Mouse (Mus musculus) heart, postnatal 36 days (tissue): ENCODE measurements around the gene Crabp2. TPM values are rescaled to one million over a fixed set of nuclear protein-coding genes. Genes with fewer than 3 reads are reported as not detected.
A peak's percentile ranks its signal among the peaks of the same experiment; 100 is the strongest.

Experiments used
- DNase-seq, 2 experiments: peaks; one replicate each; pipeline ENCODE4 v3.0.0; 2021 to 2022
- intact Hi-C: fragments of 180-260 bp; cut with DNase I; formaldehyde crosslinking; loops from one replicate; pipeline ENCODE4 v1.15.1; 2025
- total RNA-seq, 2 experiments: library from RNA; stranded (reverse); gene quantifications; 2 replicates each; pipeline ENCODE4 v1.2.3; 2021

Crabp2 gene
- total RNA-seq, 2 experiments from 2014 or later = not detected

DNA sequence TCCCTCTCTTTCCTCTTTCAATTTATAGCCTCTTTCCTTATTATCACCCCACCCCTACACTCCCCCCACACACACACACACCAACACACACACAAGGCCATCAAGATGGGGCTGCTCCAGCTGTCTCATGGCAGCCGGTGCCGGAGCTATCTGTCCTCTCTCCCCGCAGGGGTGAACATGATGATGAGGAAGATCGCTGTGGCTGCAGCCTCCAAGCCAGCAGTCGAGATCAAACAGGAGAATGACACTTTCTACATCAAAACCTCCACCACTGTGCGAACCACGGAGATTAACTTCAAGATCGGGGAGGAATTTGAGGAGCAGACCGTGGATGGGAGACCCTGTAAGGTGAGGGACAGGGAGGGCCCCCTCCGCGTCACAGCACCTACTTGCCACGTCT, 3.5 kb downstream of the Crabp2 start:
- intact Hi-C loops = no loop called here
- no peak for DNase-seq

GRCm38 (mm10) chr3:87952440-87952839, 4.0 kb downstream of the Crabp2 start:
- intact Hi-C loops = no loop called here
- no peak for DNase-seq

DNA sequence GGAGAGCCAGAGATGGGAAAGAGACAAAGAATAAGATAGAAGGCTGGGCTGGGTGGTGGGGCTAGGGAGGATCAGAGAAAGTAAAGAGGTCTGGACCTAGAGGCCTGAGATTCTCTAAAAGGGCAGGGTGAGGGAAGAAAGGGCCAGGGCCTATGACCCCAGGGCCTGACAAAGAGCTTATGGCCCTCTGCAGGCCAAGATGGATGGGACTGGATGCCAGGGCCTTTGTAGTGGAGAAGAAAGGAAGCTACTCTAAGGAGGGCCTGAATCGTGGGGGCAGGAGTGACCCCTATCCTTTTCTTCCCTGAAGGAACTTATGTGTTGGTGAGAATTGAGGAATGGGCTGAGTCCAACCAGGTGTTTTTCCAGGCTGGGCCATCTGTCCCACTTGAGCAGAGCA, 9.6 kb downstream of the Crabp2 start:
- no peak for DNase-seq
- intact Hi-C loops = no loop called here

DNA sequence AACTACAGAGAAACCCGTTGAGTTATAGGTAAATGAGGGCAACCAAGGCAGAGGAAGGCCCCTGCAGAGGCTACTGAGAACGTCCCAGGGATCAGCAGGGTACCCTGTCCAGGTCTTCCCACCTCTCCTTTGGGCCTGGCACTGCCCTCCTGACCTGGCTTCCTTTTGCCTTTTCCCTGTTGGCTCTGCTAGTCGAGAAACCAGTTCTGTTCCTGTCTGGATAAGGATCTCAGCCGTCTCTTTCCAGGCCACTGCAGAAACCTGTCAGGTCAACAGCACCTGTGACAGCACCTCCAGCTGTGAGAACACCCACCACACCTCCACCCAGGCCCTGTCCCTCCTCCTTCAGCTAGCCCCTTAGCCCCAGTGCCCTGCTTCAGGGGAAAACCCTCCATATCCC, 10.0 kb downstream of the Crabp2 start:
- no peak for DNase-seq
- intact Hi-C loops = no loop called here

DNA sequence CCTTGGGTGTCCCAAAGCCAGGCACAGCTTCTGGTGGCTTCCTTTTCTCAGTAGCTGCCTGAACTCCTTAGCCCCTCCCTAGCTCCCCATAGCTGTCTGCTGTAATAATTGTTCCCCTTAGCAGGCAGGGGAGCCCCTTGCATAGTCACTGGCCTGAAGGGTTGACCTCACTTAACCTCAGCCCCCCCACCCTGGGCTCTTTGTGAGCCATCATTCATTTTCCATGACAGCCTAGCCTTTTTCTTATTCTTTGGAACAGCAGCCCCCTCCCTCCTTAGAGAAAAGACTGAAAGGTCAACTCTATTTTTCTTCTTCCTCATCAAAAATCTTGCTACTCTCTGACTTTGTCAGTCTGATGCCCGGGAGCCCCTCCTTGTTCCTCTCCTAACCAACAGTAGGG, 10.5 kb downstream of the Crabp2 start:
- intact Hi-C loops = no loop called here

DNA sequence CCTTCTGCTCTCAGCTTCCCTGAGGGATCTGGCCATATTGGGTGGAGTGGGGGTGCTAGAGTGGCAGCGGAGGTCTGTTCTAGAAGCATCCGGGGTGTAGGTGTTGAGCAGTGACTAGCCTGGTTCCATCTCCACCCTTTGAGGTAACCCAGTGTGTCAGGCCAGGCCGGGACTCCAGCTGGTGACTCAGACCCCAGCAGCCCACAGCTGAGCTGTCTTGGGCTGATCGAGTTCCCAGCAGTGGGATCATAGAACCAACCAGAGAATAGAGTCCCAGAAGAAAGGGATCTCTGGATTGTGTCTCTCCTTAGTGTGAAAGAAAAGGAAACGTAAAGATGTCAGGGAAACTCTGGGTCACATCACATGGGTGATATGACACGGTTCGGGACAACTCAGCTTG, 10.9 kb downstream of the Crabp2 start:
- intact Hi-C loops = no loop called here
- no peak for DNase-seq

More for the DNA sequence above, 10.5 kb downstream of the Crabp2 start:
- DNase-seq = no peak

DNA sequence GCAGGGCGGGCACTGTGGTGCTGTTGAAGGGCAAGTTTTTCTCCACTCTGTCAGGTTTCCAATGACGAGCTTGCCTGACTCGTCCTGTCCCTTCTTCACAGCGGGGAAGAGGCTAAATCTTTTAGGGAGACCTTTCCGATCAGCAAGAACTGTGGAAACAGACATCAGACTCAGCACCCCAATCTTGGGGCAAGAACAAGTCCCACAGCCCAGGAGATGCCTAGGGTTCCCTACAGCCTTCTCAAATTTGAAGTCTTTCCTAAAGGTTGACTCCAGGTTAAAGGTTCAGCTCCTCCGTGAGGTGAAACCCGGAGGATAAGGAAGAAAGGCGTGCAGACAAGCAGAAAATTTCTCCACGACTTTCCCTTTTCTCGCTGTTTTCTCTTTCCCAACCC, 11.7 kb downstream of the Crabp2 start:
- no peak for DNase-seq
- intact Hi-C loops = no loop called here

DNA sequence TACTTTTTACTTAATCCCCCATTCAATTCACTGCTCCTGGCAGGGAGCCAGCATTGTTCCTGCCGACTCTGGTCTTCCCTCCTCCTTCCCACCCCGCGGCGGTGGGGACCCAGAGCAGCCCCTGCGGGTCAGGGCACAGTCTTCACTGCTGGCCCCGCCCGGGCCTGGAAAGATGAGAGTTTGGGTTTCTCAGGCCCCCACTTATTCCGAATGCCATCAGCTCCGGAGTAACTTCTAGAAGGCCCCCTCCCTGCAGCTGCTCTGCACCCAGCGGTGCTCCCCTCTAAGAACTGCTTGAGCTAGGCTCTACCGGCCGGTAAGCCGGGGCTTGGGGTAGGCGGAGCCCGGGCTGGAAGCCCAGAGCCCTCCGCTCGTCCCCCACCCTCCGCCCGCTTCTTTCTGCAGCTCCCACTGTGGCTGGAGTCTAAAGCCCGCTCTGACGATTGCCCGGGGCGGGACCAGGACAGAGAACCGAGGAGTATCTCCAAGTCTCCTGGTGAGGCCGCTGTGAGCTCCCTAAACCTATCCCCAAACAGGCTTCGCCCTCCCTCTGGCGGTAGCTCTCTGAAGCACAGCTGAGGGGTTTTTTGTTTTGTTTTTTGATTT, 12.2 kb downstream of the Crabp2 start:
- peak; percentile 84 to 87 for DNase-seq
- intact Hi-C loops = loop anchor here (1.0 kb wide), 1 partner anchor 25 kb away; no protein-coding TSS in a partner anchor

DNA sequence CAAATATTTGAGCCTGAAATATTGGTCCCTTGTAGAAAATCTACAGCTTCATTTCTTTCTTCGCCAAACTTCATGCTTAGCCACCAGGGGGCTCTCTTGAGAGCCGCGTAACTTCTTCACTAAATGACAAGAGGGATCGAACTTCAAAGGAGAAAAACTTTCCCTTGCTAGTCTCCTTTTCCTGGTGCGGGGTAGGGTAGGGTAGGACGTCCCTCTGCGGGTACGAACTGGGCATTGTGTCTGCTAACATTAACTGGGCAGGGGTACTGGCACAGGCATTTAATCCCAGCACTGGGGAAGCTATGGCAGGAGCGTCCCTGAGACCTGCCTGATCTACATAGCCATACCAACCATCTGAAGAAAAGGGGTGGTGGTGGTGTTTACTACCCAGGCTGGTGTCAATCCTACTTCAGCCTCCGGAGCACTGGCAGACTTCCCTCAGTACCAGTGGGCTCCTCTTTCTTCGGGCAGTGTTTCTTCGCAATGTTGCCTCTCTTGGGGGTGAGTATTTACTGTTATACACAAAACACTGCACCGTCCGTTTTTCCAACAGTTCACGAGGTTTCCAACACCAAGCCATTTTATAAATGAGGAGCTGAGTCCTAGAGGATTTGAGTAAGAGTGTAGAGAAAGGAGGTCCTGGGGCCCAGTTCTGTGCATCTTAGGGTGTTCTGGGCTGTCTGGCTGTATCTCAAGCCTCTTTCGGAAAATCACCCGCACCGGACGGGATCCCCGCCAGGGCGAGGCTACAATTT, 21.9 kb downstream of the Crabp2 start:
- intact Hi-C loops = loop anchor here (1.0 kb wide), 2 partner anchors 12 to 17 kb away; no protein-coding TSS in a partner anchor
- DNase-seq = peak; percentile 67 to 78

DNA sequence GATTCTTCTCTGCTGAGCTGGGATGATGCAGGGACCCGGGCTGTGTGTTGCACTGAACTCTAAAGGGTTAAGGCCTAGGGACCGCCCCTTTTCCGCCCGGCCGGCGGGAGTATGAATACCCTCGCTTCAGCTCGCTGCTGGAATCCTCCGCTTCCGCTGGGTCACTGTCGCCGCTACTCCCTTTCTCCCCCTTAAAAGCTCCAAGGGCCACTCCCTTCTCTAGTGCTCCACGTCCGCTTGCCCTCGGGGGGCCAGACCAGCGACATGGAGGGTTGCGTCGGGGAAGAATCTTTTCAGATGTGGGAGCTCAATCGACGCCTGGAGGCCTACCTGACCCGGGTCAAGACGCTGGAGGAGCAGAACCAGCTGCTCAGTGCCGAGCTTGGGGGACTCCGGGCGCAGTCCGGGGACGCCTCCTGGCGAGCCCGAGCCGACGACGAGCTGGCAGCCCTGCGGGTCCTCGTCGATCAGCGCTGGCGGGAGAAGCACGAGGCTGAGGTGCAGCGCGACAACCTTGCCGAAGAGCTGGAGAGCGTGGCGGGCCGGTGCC, 22.5 kb downstream of the Crabp2 start, which contains the start of gene Nes:
Gene Nes (plus strand): TSS at position 140 of the 550 bp plus-strand sequence.
- intact Hi-C loops = loop anchor here (1.0 kb wide), 2 partner anchors 11 to 16 kb away; no protein-coding TSS in a partner anchor
- DNase-seq = peak; percentile 75 to 78

- no peak for DNase-seq
- intact Hi-C loops = no loop called here
These were observed 23.2 kb downstream of the Crabp2 start for GRCm38 (mm10) chr3:87971489-87972202.

DNA sequence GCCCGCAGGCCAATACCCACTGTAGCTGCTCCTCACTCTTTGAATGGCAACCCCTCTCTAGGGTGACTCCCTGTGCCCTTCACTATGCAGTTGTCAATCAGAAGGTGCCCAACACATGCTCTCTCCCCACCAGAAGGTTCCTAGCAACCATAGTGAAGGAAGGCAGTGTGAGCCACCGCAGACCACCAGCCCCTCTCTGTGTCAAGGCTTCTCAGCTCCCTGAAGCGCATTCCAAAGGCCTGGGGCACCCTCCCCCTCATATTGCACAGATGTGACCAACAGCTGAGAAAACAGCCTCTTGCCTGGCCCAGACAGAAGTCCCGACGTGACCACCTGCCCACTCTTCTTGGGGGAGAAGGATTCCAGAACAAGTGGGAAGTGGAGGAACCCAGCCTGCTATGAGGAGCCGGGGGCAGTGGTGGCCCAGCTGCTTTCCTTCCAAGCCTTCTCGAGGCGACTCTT, 23.8 kb downstream of the Crabp2 start:
- intact Hi-C loops = no loop called here
- no peak for DNase-seq

GRCm38 (mm10) chr3:87972776-87973175, 24.3 kb downstream of the Crabp2 start:
- no peak for DNase-seq
- intact Hi-C loops = no loop called here

DNA sequence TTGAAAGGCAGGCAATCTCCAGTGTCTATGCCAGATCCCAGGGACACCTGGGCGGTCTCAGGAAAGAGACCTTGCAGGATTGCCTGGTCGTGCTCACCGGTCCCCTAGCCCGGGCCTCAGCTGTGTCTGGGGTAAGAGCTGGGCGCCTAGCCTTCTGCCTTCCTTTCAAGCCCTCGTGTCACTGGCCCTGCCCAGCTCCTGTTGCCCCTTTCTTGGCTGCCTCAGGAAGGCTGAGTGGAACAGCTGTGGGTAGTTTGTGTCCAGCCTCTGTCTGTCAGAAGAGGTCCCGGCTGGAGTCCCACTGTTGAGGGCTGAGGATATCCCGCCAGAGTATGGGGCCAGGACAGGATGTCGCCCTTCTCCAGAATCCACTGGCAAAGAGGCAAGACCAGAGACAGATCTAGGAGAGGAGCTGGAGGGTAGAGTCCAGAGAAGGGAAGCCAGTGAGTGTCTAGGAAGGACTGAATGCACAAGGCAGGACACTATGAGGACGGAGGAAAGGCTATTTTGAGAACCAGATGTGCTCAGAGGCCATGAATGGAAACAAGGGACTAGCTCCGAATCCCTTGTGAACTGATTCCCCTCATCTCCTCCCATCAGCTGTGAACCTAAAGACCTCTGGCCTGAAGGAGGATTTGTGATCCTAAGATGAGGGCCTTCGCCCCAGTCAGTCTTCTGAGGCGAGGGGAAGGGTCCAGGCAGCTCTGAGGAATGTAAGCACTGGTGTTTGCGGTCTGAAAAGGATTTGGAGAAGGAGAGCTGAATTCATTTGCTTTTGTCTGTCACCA, 25.3 kb downstream of the Crabp2 start:
- intact Hi-C loops = no loop called here
- no peak for DNase-seq

- intact Hi-C loops = no loop called here
- peak; percentile 42 to 49 for DNase-seq
These were observed 26.0 kb downstream of the Crabp2 start for GRCm38 (mm10) chr3:87974381-87974987.

- DNase-seq = no peak
- intact Hi-C loops = no loop called here
These were observed 31.0 kb downstream of the Crabp2 start for GRCm38 (mm10) chr3:87979493-87979892.

GRCm38 (mm10) chr3:87980085-87980484, 31.6 kb downstream of the Crabp2 start:
- intact Hi-C loops = loop anchor here (5.0 kb wide), 1 partner anchor 157 kb away; no protein-coding TSS in a partner anchor
- DNase-seq = no peak

- intact Hi-C loops = loop anchor here (5.0 kb wide), 1 partner anchor 157 kb away; no protein-coding TSS in a partner anchor
- no peak for DNase-seq
These were observed 32.3 kb downstream of the Crabp2 start for GRCm38 (mm10) chr3:87980728-87981127.

DNA sequence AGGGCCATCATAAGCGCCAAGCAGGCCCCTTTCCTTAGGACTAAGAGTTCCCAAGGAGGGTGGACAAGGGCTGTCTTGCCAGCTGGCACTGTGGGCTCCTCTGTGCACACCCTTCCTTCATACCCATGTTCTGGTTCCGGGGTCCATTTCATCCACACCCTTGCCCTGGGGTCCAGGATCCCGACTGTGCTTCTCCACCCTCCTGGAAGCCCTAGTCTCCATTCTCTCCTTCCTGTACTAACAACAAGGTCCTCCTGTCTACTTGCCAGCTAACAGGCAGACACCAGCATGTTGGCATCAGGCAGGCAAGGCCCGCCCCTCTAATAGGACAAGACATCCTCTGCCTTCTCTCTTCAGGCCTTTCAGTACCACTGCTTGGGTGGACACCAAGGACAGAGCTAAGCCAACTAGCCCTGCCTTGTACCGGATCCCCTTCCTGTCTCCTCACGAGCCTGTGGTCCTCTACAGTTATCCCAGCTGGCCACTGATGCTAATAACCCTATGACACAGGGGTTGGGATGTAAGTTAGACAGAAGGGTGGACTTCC, 32.8 kb downstream of the Crabp2 start:
- DNase-seq = no peak
- intact Hi-C loops = loop anchor here (5.0 kb wide), 1 partner anchor 156 kb away; no protein-coding TSS in a partner anchor
